Comparison of ENCODE assay signal across 25 mouse cellular contexts in the genomic region with DNA sequence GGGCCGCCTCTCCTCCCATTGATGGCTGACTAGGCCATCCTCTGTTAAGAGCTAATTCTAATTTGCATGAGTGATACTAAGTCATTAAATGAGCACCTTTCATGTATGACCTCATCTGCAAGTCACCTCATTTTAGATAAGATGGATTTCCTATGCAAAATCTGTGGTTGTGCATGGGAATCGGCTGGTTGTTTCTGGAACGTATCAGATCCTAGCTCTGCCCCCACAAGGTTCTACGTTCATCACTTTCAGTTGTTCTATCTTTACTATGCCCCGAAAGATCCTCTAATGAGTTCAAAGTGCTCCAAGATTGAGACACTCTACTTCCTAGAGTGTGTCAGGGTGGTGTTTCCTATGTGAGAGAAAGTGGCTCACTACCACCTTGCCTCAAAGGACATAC. TPM values are rescaled to one million over a fixed set of nuclear protein-coding genes. Genes with fewer than 3 reads are reported as not detected.
"Had no signal": no experiment of that assay in that cellular context is flagged by ENCODE, and none has a peak within 500 bp of the region (broad histone marks: within the 10 kb centered on the region; RNA-seq: fewer than 3 reads in every experiment).

No protein-coding gene starts in this region.

- H3K4me1 ChIP-seq: lung, embryonic 15.5 days; neural tube, embryonic 13.5 days; neural tube, embryonic 15.5 days had no signal

- H3K9me3 ChIP-seq: lung, embryonic 15.5 days; midbrain, embryonic 10.5 days; midbrain, embryonic 12.5 days; neural tube, embryonic 13.5 days; neural tube, embryonic 15.5 days had no signal

- H3K9ac ChIP-seq: liver, postnatal 0 days; lung, embryonic 15.5 days; midbrain, embryonic 12.5 days; neural tube, embryonic 13.5 days; neural tube, embryonic 15.5 days had no signal

- H3K4me2 ChIP-seq: lung, embryonic 15.5 days; midbrain, embryonic 12.5 days; neural tube, embryonic 13.5 days; neural tube, embryonic 15.5 days had no signal

- H3K27me3 ChIP-seq: lung, embryonic 15.5 days; midbrain, embryonic 12.5 days; neural tube, embryonic 13.5 days; neural tube, embryonic 15.5 days had no signal

- H3K36me3 ChIP-seq: lung, embryonic 15.5 days; midbrain, embryonic 10.5 days; midbrain, embryonic 12.5 days; neural tube, embryonic 13.5 days; neural tube, embryonic 15.5 days had no signal

- DNase-seq: liver, postnatal 0 days; lung, adult 2 months; lung, postnatal 14 days; lung, postnatal 36 days; midbrain, embryonic 14.5 days; retina, postnatal 1 day; right cerebral cortex, adult 18-20 months; right cerebral cortex, postnatal 14 days; thymus, adult 2 months; thymus, postnatal 25 days; thymus, postnatal 4 days had no signal

- H3K27ac ChIP-seq: lung, embryonic 15.5 days; macrophage; midbrain, embryonic 10.5 days; midbrain, embryonic 12.5 days; neural tube, embryonic 13.5 days; neural tube, embryonic 15.5 days had no signal

- H3K4me3 ChIP-seq: lung, embryonic 15.5 days; midbrain, embryonic 10.5 days; midbrain, embryonic 12.5 days; myocyte; neural tube, embryonic 13.5 days; neural tube, embryonic 15.5 days had no signal

- ATAC-seq: liver, postnatal 0 days; lung, postnatal 0 days; midbrain, embryonic 16.5 days had no signal

RNA-seq across cellular contexts. Expression of a gene that starts 2.4 kb away (rescaled TPM):
- total RNA-seq: megakaryocyte progenitor cell, adult 5-6 weeks; megakaryocyte-erythroid progenitor cell, adult 5-6 weeks had no signal
- polyA plus RNA-seq: lung, postnatal 0 days; macrophage; midbrain, embryonic 10.5 days; midbrain, embryonic 14.5 days; midbrain, embryonic 16.5 days; neural tube, embryonic 11.5 days; neural tube, embryonic 13.5 days; neural tube, embryonic 15.5 days; stomach, embryonic 14.5 days; stomach, embryonic 16.5 days had no signal
